Mouse (Mus musculus): ENCODE results near the gene Olfr1154. TPM values are rescaled to one million over a fixed set of nuclear protein-coding genes. Genes with fewer than 3 reads are reported as not detected.

The Olfr1154 gene
- not detected for total RNA-seq (2021)
- long read RNA-seq, experiment 1, result 0 reads
- long read RNA-seq, experiment 2, result 0 reads

DNA sequence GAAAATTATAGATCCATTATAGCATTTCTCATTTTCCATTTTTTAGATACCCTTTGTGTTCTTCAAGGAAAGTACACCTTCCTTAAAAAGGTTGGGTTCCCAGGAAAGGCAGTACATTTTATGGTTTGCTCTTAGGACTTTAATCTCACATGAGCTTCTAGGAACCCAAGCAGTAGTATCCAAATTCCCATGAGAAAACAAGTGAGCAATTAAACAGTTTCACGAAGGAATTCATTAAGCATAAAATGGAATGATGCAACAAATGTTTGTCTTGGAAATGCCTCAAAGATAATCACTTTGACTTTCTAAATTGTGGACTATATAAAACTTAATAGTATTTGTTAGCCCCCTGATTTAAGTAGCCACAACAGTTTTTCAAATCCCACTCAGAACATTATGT lies at the start of gene Olfr1154:
Gene Olfr1154 (minus strand): TSS at position 101 of the 400 bp plus-strand sequence.
- no peak for DNase-seq

DNA sequence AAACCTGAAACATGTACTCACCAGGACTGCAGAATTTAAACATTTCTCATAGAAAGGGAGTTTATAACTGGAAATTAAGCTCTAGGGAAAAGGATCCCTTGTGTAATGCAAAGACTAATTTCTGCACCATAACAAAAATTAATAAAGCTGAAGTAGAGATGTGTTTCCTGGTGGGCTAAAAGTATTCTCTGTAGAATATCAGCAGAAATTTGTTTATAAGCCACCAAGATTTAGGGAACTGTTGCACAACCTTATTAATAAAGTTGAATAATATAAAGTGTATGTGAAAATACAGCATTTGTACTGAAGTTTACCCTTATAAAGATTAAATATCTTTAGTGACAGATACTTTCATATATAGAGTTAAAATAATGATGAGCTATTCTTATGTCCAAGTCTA lies 48.0 kb upstream of the Olfr1154 start, which contains the start of gene Olfr1156:
Gene Olfr1156 (minus strand): TSS at position 101 of the 400 bp plus-strand sequence.
- DNase-seq, result no peak

- DNase-seq, result no peak
Measured at GRCm38 (mm10) chr2:87945037-87945436, 40.1 kb upstream of the Olfr1154 start, which contains the start of gene Olfr1155. Olfr1155 (minus strand) TSS chr2:87945137.

GRCm38 (mm10) chr2:87894662-87895061 lies 10.3 kb downstream of the Olfr1154 start, which contains the start of gene Olfr1153:
Olfr1153 (plus strand) TSS chr2:87894962.
- DNase-seq, result no peak

DNA sequence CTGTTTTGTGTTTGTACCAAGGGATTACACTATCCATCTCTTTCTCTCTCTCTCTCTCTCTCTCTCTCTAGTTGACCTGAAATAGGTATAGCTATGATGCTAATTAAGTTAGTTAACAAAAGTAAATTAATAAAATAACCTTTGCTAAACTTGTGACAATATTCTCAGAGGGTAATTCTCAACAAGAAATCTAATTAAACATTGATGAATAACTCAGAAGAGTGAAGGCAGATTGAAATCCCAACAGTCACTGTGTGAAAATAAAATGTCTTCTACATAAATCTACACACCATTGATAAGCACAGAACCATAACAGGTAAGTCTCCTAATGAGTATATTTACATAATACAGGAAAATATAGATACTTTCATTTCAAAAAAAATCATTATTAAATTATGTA lies 38.8 kb downstream of the Olfr1154 start, which contains the start of gene Olfr1152:
Gene Olfr1152 (plus strand): TSS at position 301 of the 400 bp plus-strand sequence.
- no peak for DNase-seq

- no peak for DNase-seq
Measured at GRCm38 (mm10) chr2:87855562-87855961, 49.4 kb downstream of the Olfr1154 start, which contains the start of gene Olfr1151. Olfr1151 (plus strand) TSS chr2:87855862.

Other genes with a start within 250 kb of the Olfr1154 start
- not detected for gene Olfr1134, start 246.7 kb downstream of the Olfr1154 start, total RNA-seq (2021)
- not detected for gene Olfr1135, start 231.5 kb downstream of the Olfr1154 start, total RNA-seq (2021)
- gene Olfr1136, start 211.2 kb downstream of the Olfr1154 start, total RNA-seq (2021), result not detected
- not detected for gene Olfr1137, start 192.0 kb downstream of the Olfr1154 start, total RNA-seq (2021)
- not detected for gene Olfr1138, start 165.2 kb downstream of the Olfr1154 start, total RNA-seq (2021)
- not detected for gene Olfr1140, start 161.4 kb downstream of the Olfr1154 start, total RNA-seq (2021)
- not detected for gene Olfr1141, start 151.2 kb downstream of the Olfr1154 start, total RNA-seq (2021)
- not detected for gene Olfr152, start 125.7 kb downstream of the Olfr1154 start, total RNA-seq (2021)
- gene Olfr1143, start 104.6 kb downstream of the Olfr1154 start, total RNA-seq (2021), result not detected
- not detected for gene Olfr1145, start 95.3 kb downstream of the Olfr1154 start, total RNA-seq (2021)
- not detected for gene Olfr1148, start 74.6 kb downstream of the Olfr1154 start, total RNA-seq (2021)
- not detected for gene Olfr1150-ps1, start 61.2 kb downstream of the Olfr1154 start, total RNA-seq (2021)
- not detected for gene Olfr1151, start 49.3 kb downstream of the Olfr1154 start, total RNA-seq (2021)
- not detected for gene Olfr1152, start 38.7 kb downstream of the Olfr1154 start, total RNA-seq (2021)
- not detected for gene Olfr1153, start 10.2 kb downstream of the Olfr1154 start, total RNA-seq (2021)
- not detected for gene Olfr1155, start 40.0 kb upstream of the Olfr1154 start, total RNA-seq (2021)
- not detected for gene Olfr1156, start 47.9 kb upstream of the Olfr1154 start, total RNA-seq (2021)
- not detected for gene Olfr1157, start 63.1 kb upstream of the Olfr1154 start, total RNA-seq (2021)
- gene Olfr74, start 69.5 kb upstream of the Olfr1154 start, total RNA-seq (2021), result not detected
- not detected for gene Olfr1158, start 84.9 kb upstream of the Olfr1154 start, total RNA-seq (2021)
- gene Olfr1160, start 103.1 kb upstream of the Olfr1154 start, total RNA-seq (2021), result not detected
- gene Olfr1161, start 117.6 kb upstream of the Olfr1154 start, total RNA-seq (2021), result not detected
- not detected for gene Olfr73, start 132.5 kb upstream of the Olfr1154 start, total RNA-seq (2021)
- gene Olfr1162, start 146.0 kb upstream of the Olfr1154 start, total RNA-seq (2021), result not detected
- not detected for gene Olfr1163, start 166.7 kb upstream of the Olfr1154 start, total RNA-seq (2021)
- not detected for gene Olfr1164, start 188.8 kb upstream of the Olfr1154 start, total RNA-seq (2021)
- not detected for gene Olfr1166, start 223.1 kb upstream of the Olfr1154 start, total RNA-seq (2021)

Data from gastrocnemius, postnatal 25 days (tissue).